Mouse (Mus musculus) intestine, postnatal 0 days (tissue): Measurements from ENCODE around the gene Samd8. TPM values are rescaled to one million over a fixed set of nuclear protein-coding genes. Genes with fewer than 3 reads are reported as not detected.

Experiments
- ATAC-seq: fragments of 200-750 bp; cut with Nextera tagmentation; 2 replicates; pipeline ENCODE4 v1.8.0; 2017; ENCODE audit warnings: mild to moderate bottlenecking, moderate TSS enrichment, moderate library complexity
- H3K27ac ChIP-seq: fragments of 300-500 bp; sonication (generic); 2 replicates; pipeline ENCODE4 v1.5.1; 2014; ENCODE audit warnings: mild to moderate bottlenecking, low read depth, low read length, moderate library complexity
- H3K27me3 ChIP-seq: fragments of 300-500 bp; sonication (generic); replicated peaks from 2 replicates; pipeline ENCODE4 v1.6.1; 2014; ENCODE audit warnings: low read length, mixed read lengths; ENCODE audit not compliant: control insufficient read depth, insufficient read depth
- H3K36me3 ChIP-seq: fragments of 300-500 bp; sonication (generic); 2 replicates; pipeline ENCODE4 v1.6.1; 2014; ENCODE audit warnings: mild to moderate bottlenecking, moderate library complexity; ENCODE audit not compliant: control insufficient read depth, insufficient read depth
- H3K4me1 ChIP-seq: fragments of 300-500 bp; sonication (generic); replicated peaks from 2 replicates; pipeline ENCODE4 v1.6.1; 2014; ENCODE audit warnings: antibody characterized with exemption, low read length, mixed read lengths; ENCODE audit not compliant: control insufficient read depth, insufficient read depth
- H3K4me2 ChIP-seq: fragments of 300-500 bp; sonication (generic); replicated peaks from 2 replicates; pipeline ENCODE4 v1.6.1; 2014; ENCODE audit warnings: low read depth, mild to moderate bottlenecking, moderate library complexity
- H3K4me3 ChIP-seq: fragments of 300-500 bp; sonication (generic); 2 replicates; pipeline ENCODE4 v1.5.1; 2014; ENCODE audit warnings: low read depth, low read length
- H3K9ac ChIP-seq: fragments of 300-500 bp; sonication (generic); 2 replicates; pipeline ENCODE4 v1.6.1; 2014; ENCODE audit warnings: mild to moderate bottlenecking, low read depth, low read length
- H3K9me3 ChIP-seq: fragments of 300-500 bp; sonication (generic); 2 replicates; pipeline ENCODE4 v1.6.1; 2016; ENCODE audit warnings: mixed run types; ENCODE audit not compliant: control insufficient read depth
- CTCF ChIP-seq: sonication (generic); IDR thresholded peaks from 2 replicates; pipeline ENCODE4 v1.5.1; 2016; ENCODE audit warnings: low read depth, mild to moderate bottlenecking, control low read depth, antibody characterized with exemption, moderate library complexity
- WGBS: fragments of 180-500 bp; shearing (Covaris S2); extraction: QIAGEN DNeasy Blood & Tissue Kit; methylation state at CpG from one replicate; pipeline ENCODE4 v1.1.7; 2014; 5-methylcytosine and 5-hydroxymethylcytosine counted together
- polyA plus RNA-seq: library from polyadenylated mRNA; unstranded; fragments of >200 nt; fragmentation: Nextera tagmentation; extraction: Ambion mirVana; gene quantifications from 2 replicates; pipeline ENCODE4 v1.2.1, GENCODE M21; 2015

Samd8 gene
- polyA plus RNA-seq, 1 experiment from 2014 or later = 16.3 TPM

- H3K9me3 ChIP-seq = no peaks in the 10 kb centered on the region
- TF ChIP-seq CTCF = no peak
- no peak overlapping the region for H3K4me2 ChIP-seq
- H3K36me3 ChIP-seq = no peaks in the 10 kb centered on the region
- H3K27me3 ChIP-seq = no peaks in the 10 kb centered on the region
- no peak overlapping the region for H3K9ac ChIP-seq
- no peak overlapping the region for H3K27ac ChIP-seq
- no peak for ATAC-seq
- H3K4me3 ChIP-seq = no peak overlapping the region
- H3K4me1 ChIP-seq = no peaks in the 10 kb centered on the region
- 64% methylated on average over 2 of the region's 2 CpGs for WGBS
Measured at GRCm38 (mm10) chr14:21711231-21711630, 39.1 kb upstream of the Samd8 start.

- TF ChIP-seq CTCF = no peak
- H3K4me1 ChIP-seq = no peaks in the 10 kb centered on the region
- H3K4me3 ChIP-seq = no peak within 1 kb of the TSS
- H3K27ac ChIP-seq = no peak within 1 kb of the TSS
- no peaks in the 10 kb centered on the region for H3K9me3 ChIP-seq
- 70% methylated on average over 5 of the region's 5 CpGs for WGBS
- no peaks in the 10 kb centered on the region for H3K36me3 ChIP-seq
- no peaks in the 10 kb centered on the region for H3K27me3 ChIP-seq
- ATAC-seq = no peak
- H3K4me2 ChIP-seq = no peak within 1 kb of the TSS
- no peak within 1 kb of the TSS for H3K9ac ChIP-seq
Measured at GRCm38 (mm10) chr14:21714486-21714885, 35.8 kb upstream of the Samd8 start, which contains the start of gene Dupd1. TSS of gene Dupd1 (minus strand) at chr14:21714576.

GRCm38 (mm10) chr14:21719646-21720383 lies 30.5 kb upstream of the Samd8 start:
- WGBS = 32% methylated on average over 17 of the region's 17 CpGs
- H3K36me3 ChIP-seq = no peaks in the 10 kb centered on the region
- H3K4me3 ChIP-seq = no peak overlapping the region
- H3K4me1 ChIP-seq = no peaks in the 10 kb centered on the region
- H3K4me2 ChIP-seq = no peak overlapping the region
- no peak overlapping the region for H3K27ac ChIP-seq
- ATAC-seq = no peak
- no peak for TF ChIP-seq CTCF
- H3K27me3 ChIP-seq = no peaks in the 10 kb centered on the region
- no peaks in the 10 kb centered on the region for H3K9me3 ChIP-seq
- H3K9ac ChIP-seq = no peak overlapping the region

- Histone ChIP-seq H3K9ac (no peak overlapping the region), H3K4me2 (no peak overlapping the region), H3K4me3 (no peak overlapping the region), H3K27me3 (no peaks in the 10 kb centered on the region), H3K36me3 (no peaks in the 10 kb centered on the region), H3K27ac (no peak overlapping the region), H3K9me3 (no peaks in the 10 kb centered on the region), H3K4me1 (no peaks in the 10 kb centered on the region)
- TF ChIP-seq CTCF = no peak
- 73% methylated on average over 4 of the region's 4 CpGs for WGBS
- ATAC-seq = no peak
Measured at GRCm38 (mm10) chr14:21720430-21721205, 29.7 kb upstream of the Samd8 start.

DNA sequence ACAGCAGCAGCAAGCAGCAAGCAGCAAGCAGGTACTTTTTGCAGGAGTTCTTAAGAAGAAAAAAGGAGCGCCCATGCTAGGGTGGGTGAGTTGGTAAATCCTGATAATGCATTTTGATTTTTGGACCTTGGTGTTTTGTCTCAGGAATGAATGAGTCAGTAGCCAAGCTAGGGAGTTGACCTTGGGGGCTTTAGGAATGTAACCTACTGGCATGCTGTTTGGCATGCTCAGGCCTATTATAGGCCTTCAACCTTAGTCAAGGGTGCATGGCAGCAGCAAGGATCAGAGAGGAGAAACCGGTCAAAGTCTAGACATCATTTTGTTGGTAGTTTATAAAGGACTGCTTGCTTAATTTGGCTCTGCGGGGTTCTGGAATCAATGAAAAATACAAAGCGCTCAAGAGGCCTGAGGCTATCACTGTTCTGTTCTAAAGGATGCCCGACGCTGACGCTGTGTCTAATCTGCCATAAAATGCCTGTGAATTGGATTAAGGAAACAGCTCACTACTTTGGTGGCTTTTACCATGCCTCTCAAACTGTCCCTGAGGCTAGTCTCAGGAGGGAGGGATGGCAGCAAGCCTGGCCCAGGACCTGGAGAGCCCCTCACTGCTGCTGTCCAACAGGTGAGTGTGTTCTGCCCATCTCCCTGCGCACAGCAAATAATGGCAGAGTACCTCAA lies 28.2 kb upstream of the Samd8 start:
- no peak overlapping the region for H3K4me3 ChIP-seq
- no peak overlapping the region for H3K4me2 ChIP-seq
- no peaks in the 10 kb centered on the region for H3K9me3 ChIP-seq
- no peaks in the 10 kb centered on the region for H3K27me3 ChIP-seq
- no peak for ATAC-seq
- no peaks in the 10 kb centered on the region for H3K4me1 ChIP-seq
- H3K27ac ChIP-seq = no peak overlapping the region
- H3K9ac ChIP-seq = no peak overlapping the region
- no peaks in the 10 kb centered on the region for H3K36me3 ChIP-seq
- TF ChIP-seq CTCF = no peak
- WGBS = 90% methylated on average over 8 of the region's 8 CpGs

GRCm38 (mm10) chr14:21729031-21729732 lies 21.1 kb upstream of the Samd8 start:
- ATAC-seq = no peak
- Histone ChIP-seq H3K27me3 (no peaks in the 10 kb centered on the region), H3K27ac (no peak overlapping the region), H3K4me3 (no peak overlapping the region), H3K9me3 (no peaks in the 10 kb centered on the region), H3K4me1 (no peaks in the 10 kb centered on the region), H3K9ac (no peak overlapping the region), H3K4me2 (no peak overlapping the region), H3K36me3 (no peaks in the 10 kb centered on the region)
- 86% methylated on average over 6 of the region's 6 CpGs for WGBS
- TF ChIP-seq CTCF = no peak
